In genomic region chr9:31129956-31130355, GRCm38 (mm10) we compare ENCODE assay signal across 8 mouse cellular contexts. TPM values are rescaled to one million over a fixed set of nuclear protein-coding genes. Genes with fewer than 3 reads are reported as not detected.
DNase-seq lines count a peak whose midpoint lies in the region; ATAC-seq lines count a peak whose summit lies in the region.

No protein-coding gene starts in this region.

- 67% methylated on average over 8 of the region's 8 CpGs for WGBS in midbrain, embryonic 12.5 days
- WGBS in midbrain, embryonic 14.5 days: 67% methylated on average over 8 of the region's 8 CpGs
- 56% methylated on average over 8 of the region's 8 CpGs for WGBS in limb, embryonic 10.5 days

- no peaks in the 10 kb centered on the region for H3K9me3 ChIP-seq in midbrain, embryonic 12.5 days
- no peaks in the 10 kb centered on the region for H3K9me3 ChIP-seq in midbrain, embryonic 14.5 days (ENCODE audit: control insufficient read depth, low read length)
- H3K9me3 ChIP-seq in limb, embryonic 10.5 days (replicated peaks): no peaks in the 10 kb centered on the region

- no peak overlapping the region for H3K27ac ChIP-seq in midbrain, embryonic 12.5 days (replicated peaks)
- no peak overlapping the region for H3K27ac ChIP-seq in midbrain, embryonic 14.5 days (replicated peaks; ENCODE audit: low read depth, low read length)
- H3K27ac ChIP-seq in limb, embryonic 10.5 days: no peak overlapping the region

- no peak for DNase-seq in frontal cortex, postnatal 25 days (ENCODE audit: low spot score in 2 of 2)
- DNase-seq in midbrain, embryonic 14.5 days: no peak
- DNase-seq in limb, embryonic 10.5 days (ENCODE audit: low spot score): no peak
- DNase-seq in splenic B cell, adult 2 months (ENCODE audit: low read depth, low spot score): peak; percentile 86
- DNase-seq in cerebellum, adult 8-10 months: no peak
- DNase-seq in adrenal gland, postnatal 36 days: no peak

- no peak overlapping the region for H3K4me3 ChIP-seq in midbrain, embryonic 12.5 days
- no peak overlapping the region for H3K4me3 ChIP-seq in midbrain, embryonic 14.5 days (replicated peaks; ENCODE audit: low read depth, low read length)
- peak overlapping the region; percentile 57; the same call in 1 of the 2 replicates for H3K4me3 ChIP-seq in limb, embryonic 10.5 days

- 0 out of 2 replicates have a peak, but pooled peaks have one; percentile 38 for ATAC-seq in frontal cortex, adult (ENCODE audit: low TSS enrichment)
- ATAC-seq in midbrain, embryonic 12.5 days (ENCODE audit: low FRiP score, low read depth): no peak
- ATAC-seq in midbrain, embryonic 14.5 days (ENCODE audit: low FRiP score, low TSS enrichment): no peak

- peaks cover 15% of the 10 kb centered on the region for H3K4me1 ChIP-seq in midbrain, embryonic 12.5 days
- peaks cover 13% of the 10 kb centered on the region for H3K4me1 ChIP-seq in midbrain, embryonic 14.5 days (ENCODE audit: control insufficient read depth, insufficient read depth, low read length)
- peaks cover 20% of the 10 kb centered on the region for H3K4me1 ChIP-seq in limb, embryonic 10.5 days

- H3K4me2 ChIP-seq in midbrain, embryonic 12.5 days (replicated peaks): peak overlapping the region; percentile 78; the same call in 1 of the 2 replicates
- H3K4me2 ChIP-seq in midbrain, embryonic 14.5 days (ENCODE audit: low read length): no peak overlapping the region

- peaks cover 72% of the 10 kb centered on the region for H3K27me3 ChIP-seq in midbrain, embryonic 12.5 days
- H3K27me3 ChIP-seq in midbrain, embryonic 14.5 days (ENCODE audit: control insufficient read depth, insufficient read depth, low read length): peaks cover 45% of the 10 kb centered on the region
- H3K27me3 ChIP-seq in limb, embryonic 10.5 days (ENCODE audit: low read depth, poor library complexity, severe bottlenecking): peaks cover 72% of the 10 kb centered on the region
- H3K27me3 ChIP-seq in splenic B cell, adult 2 months (ENCODE audit: control insufficient read depth, insufficient read depth, low read length, poor library complexity, severe bottlenecking): no peaks in the 10 kb centered on the region

- H3K9ac ChIP-seq in midbrain, embryonic 12.5 days (replicated peaks): no peak overlapping the region
- H3K9ac ChIP-seq in midbrain, embryonic 14.5 days (replicated peaks; ENCODE audit: low read length): no peak overlapping the region

- no peaks in the 10 kb centered on the region for H3K36me3 ChIP-seq in midbrain, embryonic 12.5 days
- H3K36me3 ChIP-seq in midbrain, embryonic 14.5 days (ENCODE audit: control insufficient read depth, insufficient read depth, low read length): no peaks in the 10 kb centered on the region
- H3K36me3 ChIP-seq in limb, embryonic 10.5 days: no peaks in the 10 kb centered on the region
- no peaks in the 10 kb centered on the region for H3K36me3 ChIP-seq in splenic B cell, adult 2 months (ENCODE audit: control insufficient read depth, insufficient read depth, low read length, poor library complexity, severe bottlenecking)

RNA-seq across cellular contexts. Expression of gene St14, which starts 1.7 kb away (rescaled TPM):
- 0.35 and 1.0 TPM in 2 replicates for polyA plus RNA-seq in midbrain, embryonic 12.5 days (2016; fragmentation: Nextera tagmentation; extraction: Ambion mirVana)
- polyA plus RNA-seq in midbrain, embryonic 14.5 days (2014; fragmentation: Nextera tagmentation; extraction: Ambion mirVana): 0.85 and 1.2 TPM in 2 replicates
- 11.3 and 13.2 TPM in 2 replicates for polyA plus RNA-seq in limb, embryonic 10.5 days (2016; fragmentation: Nextera tagmentation; extraction: Ambion mirVana)
- under 1 TPM; 0.43 to 0.99 TPM for total RNA-seq in adrenal gland, postnatal 36 days (2021)
